Mouse (Mus musculus): ENCODE results near the gene Fam241b. TPM values are rescaled to one million over a fixed set of nuclear protein-coding genes. Genes with fewer than 3 reads are reported as not detected.
A peak's percentile ranks its signal among the peaks of the same experiment; 100 is the strongest.

Gene Fam241b
- polyA plus RNA-seq, 1 experiment from 2014 or later, result 51.5 TPM

- no peak for DNase-seq (ENCODE audit: low spot score)
- ATAC-seq, result no peak
- Histone ChIP-seq H3K27ac (ENCODE audit: low read depth, low read length) (no peak overlapping the region), H3K9me3 (replicated peaks; ENCODE audit: control insufficient read depth, low read length) (no peaks in the 10 kb centered on the region), H3K4me2 (ENCODE audit: low read length) (no peak overlapping the region), H3K4me1 (ENCODE audit: control insufficient read depth, insufficient read depth, low read length) (no peaks in the 10 kb centered on the region), H3K36me3 (ENCODE audit: control insufficient read depth, insufficient read depth, low read length) (no peaks in the 10 kb centered on the region), H3K27me3 (replicated peaks; ENCODE audit: control insufficient read depth, insufficient read depth, low read length) (no peaks in the 10 kb centered on the region), H3K4me3 (ENCODE audit: low read depth, low read length) (no peak overlapping the region), H3K9ac (ENCODE audit: low read length) (no peak overlapping the region)
- 88% methylated on average over 3 of the region's 3 CpGs for WGBS
Measured at GRCm38 (mm10) chr10:62179944-62180343, 36.2 kb upstream of the Fam241b start.

GRCm38 (mm10) chr10:62174533-62175313, 31.0 kb upstream of the Fam241b start:
- Histone ChIP-seq H3K9me3 (replicated peaks; ENCODE audit: control insufficient read depth, low read length) (no peaks in the 10 kb centered on the region), H3K27me3 (replicated peaks; ENCODE audit: control insufficient read depth, insufficient read depth, low read length) (no peaks in the 10 kb centered on the region), H3K4me1 (ENCODE audit: control insufficient read depth, insufficient read depth, low read length) (peaks cover 7% of the 10 kb centered on the region; the same call in 1 of the 2 replicates), H3K27ac (ENCODE audit: low read depth, low read length) (no peak overlapping the region), H3K9ac (ENCODE audit: low read length) (no peak overlapping the region), H3K4me2 (ENCODE audit: low read length) (no peak overlapping the region), H3K4me3 (ENCODE audit: low read depth, low read length) (no peak overlapping the region), H3K36me3 (ENCODE audit: control insufficient read depth, insufficient read depth, low read length) (no peaks in the 10 kb centered on the region)
- ATAC-seq, result 0 out of 2 replicates have a peak, but pooled peaks have one; percentile 54
- WGBS, result 23% methylated on average over 15 of the region's 15 CpGs
- peak; percentile 38 for DNase-seq (ENCODE audit: low spot score)

GRCm38 (mm10) chr10:62173941-62174448, 30.3 kb upstream of the Fam241b start:
- H3K27ac ChIP-seq (ENCODE audit: low read depth, low read length), result no peak overlapping the region
- ATAC-seq (no peak), DNase-seq (ENCODE audit: low spot score) (no peak)
- H3K36me3 ChIP-seq (ENCODE audit: control insufficient read depth, insufficient read depth, low read length), result no peaks in the 10 kb centered on the region
- no peak overlapping the region for H3K9ac ChIP-seq (ENCODE audit: low read length)
- H3K9me3 ChIP-seq (replicated peaks; ENCODE audit: control insufficient read depth, low read length), result no peaks in the 10 kb centered on the region
- no peak overlapping the region for H3K4me2 ChIP-seq (ENCODE audit: low read length)
- no peaks in the 10 kb centered on the region for H3K27me3 ChIP-seq (replicated peaks; ENCODE audit: control insufficient read depth, insufficient read depth, low read length)
- no peak overlapping the region for H3K4me3 ChIP-seq (ENCODE audit: low read depth, low read length)
- 18% methylated on average over 7 of the region's 9 CpGs for WGBS
- H3K4me1 ChIP-seq (ENCODE audit: control insufficient read depth, insufficient read depth, low read length), result peaks cover 7% of the 10 kb centered on the region; the same call in 1 of the 2 replicates

GRCm38 (mm10) chr10:62172841-62173553, 29.3 kb upstream of the Fam241b start:
- Histone ChIP-seq H3K9me3 (replicated peaks; ENCODE audit: control insufficient read depth, low read length) (no peaks in the 10 kb centered on the region), H3K27me3 (replicated peaks; ENCODE audit: control insufficient read depth, insufficient read depth, low read length) (no peaks in the 10 kb centered on the region), H3K4me1 (ENCODE audit: control insufficient read depth, insufficient read depth, low read length) (peaks cover 7% of the 10 kb centered on the region; the same call in 1 of the 2 replicates), H3K9ac (ENCODE audit: low read length) (no peak overlapping the region), H3K4me3 (ENCODE audit: low read depth, low read length) (no peak overlapping the region), H3K36me3 (ENCODE audit: control insufficient read depth, insufficient read depth, low read length) (no peaks in the 10 kb centered on the region), H3K27ac (ENCODE audit: low read depth, low read length) (no peak overlapping the region), H3K4me2 (ENCODE audit: low read length) (no peak overlapping the region)
- ATAC-seq (no peak), DNase-seq (ENCODE audit: low spot score) (no peak)
- WGBS, result 6% methylated on average over 9 of the region's 9 CpGs

GRCm38 (mm10) chr10:62162410-62162809, 18.7 kb upstream of the Fam241b start:
- ATAC-seq, result no peak

DNA sequence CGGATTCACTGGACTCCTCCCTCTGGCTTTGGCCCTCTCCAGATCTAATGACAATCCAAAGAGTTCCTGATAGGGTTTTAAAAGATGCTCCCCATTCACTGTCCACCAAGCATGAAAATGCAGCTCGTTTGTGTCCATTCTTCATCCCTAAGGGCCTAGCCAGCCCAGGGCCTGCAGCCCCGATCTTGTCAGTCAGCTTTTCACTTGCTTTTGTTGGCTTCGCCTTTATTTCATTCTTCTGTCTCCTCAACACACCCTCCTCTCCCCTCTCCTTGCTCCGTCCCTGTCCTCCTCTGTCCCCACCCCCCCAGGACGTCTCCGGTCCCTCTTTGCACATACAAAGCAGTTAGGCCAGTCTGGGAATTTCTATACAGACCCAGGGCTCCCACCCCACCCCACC, 6.2 kb upstream of the Fam241b start:
- Histone ChIP-seq H3K9ac (ENCODE audit: low read length) (no peak overlapping the region), H3K27ac (ENCODE audit: low read depth, low read length) (no peak overlapping the region), H3K9me3 (replicated peaks; ENCODE audit: control insufficient read depth, low read length) (no peaks in the 10 kb centered on the region), H3K4me2 (ENCODE audit: low read length) (no peak overlapping the region), H3K4me1 (ENCODE audit: control insufficient read depth, insufficient read depth, low read length) (no peaks in the 10 kb centered on the region), H3K27me3 (replicated peaks; ENCODE audit: control insufficient read depth, insufficient read depth, low read length) (no peaks in the 10 kb centered on the region), H3K36me3 (ENCODE audit: control insufficient read depth, insufficient read depth, low read length) (no peaks in the 10 kb centered on the region), H3K4me3 (ENCODE audit: low read depth, low read length) (no peak overlapping the region)
- ATAC-seq (no peak), DNase-seq (ENCODE audit: low spot score) (no peak)
- 9% methylated on average over 7 of the region's 7 CpGs for WGBS

More at GRCm38 (mm10) chr10:62162410-62162809, 18.7 kb upstream of the Fam241b start:
- H3K9me3 ChIP-seq (replicated peaks; ENCODE audit: control insufficient read depth, low read length), result no peaks in the 10 kb centered on the region; the same call in 1 of the 2 replicates
- H3K9ac ChIP-seq (ENCODE audit: low read length), result no peak overlapping the region
- no peaks in the 10 kb centered on the region for H3K36me3 ChIP-seq (ENCODE audit: control insufficient read depth, insufficient read depth, low read length)
- DNase-seq (ENCODE audit: low spot score), result no peak
- H3K27ac ChIP-seq (ENCODE audit: low read depth, low read length), result no peak overlapping the region
- WGBS, result 69% methylated on average over 10 of the region's 10 CpGs
- H3K27me3 ChIP-seq (replicated peaks; ENCODE audit: control insufficient read depth, insufficient read depth, low read length), result no peaks in the 10 kb centered on the region
- no peak overlapping the region for H3K4me3 ChIP-seq (ENCODE audit: low read depth, low read length)
- no peak overlapping the region for H3K4me2 ChIP-seq (ENCODE audit: low read length)
- no peaks in the 10 kb centered on the region for H3K4me1 ChIP-seq (ENCODE audit: control insufficient read depth, insufficient read depth, low read length)

DNA sequence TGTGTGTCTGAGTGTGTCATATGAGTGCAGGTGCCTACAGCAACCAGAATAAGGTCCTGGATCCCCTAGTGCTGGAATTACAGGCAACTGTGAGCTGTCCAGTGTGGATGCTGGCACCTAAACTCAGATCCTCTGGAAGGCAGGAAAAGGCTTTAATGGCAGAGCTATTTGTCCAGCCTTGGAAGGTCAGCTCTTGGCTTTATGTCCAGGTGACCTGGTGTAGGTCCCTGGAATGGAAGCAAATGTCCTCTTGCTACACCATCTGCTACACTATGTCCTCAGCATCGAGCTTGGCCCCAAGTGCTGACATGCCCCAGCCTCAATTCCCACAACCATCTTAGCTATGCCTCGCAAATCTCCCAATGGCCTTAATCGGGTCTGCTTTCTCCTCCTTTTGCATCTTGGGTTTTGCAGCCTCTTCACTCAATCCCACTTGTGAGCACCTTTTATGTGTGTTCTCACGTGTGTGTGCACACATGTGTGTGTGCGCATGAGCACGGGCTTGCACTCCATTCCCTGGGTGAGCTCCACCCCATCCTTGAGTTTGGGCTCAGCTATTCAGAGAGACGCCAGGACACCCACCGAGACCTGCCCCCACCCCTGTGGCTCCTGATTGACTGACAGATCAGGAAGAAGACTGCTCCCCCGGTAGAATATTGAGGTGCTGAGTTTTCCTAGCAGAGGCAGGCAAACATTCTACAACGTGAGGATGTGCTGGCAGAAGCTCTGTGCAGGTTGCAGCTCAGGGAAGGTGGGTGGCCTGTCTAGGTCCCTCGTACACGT, 3.9 kb upstream of the Fam241b start:
- Histone ChIP-seq H3K27me3 (replicated peaks; ENCODE audit: control insufficient read depth, insufficient read depth, low read length) (no peaks in the 10 kb centered on the region), H3K9ac (ENCODE audit: low read length) (no peak overlapping the region), H3K36me3 (ENCODE audit: control insufficient read depth, insufficient read depth, low read length) (no peaks in the 10 kb centered on the region), H3K4me1 (ENCODE audit: control insufficient read depth, insufficient read depth, low read length) (no peaks in the 10 kb centered on the region), H3K9me3 (replicated peaks; ENCODE audit: control insufficient read depth, low read length) (no peaks in the 10 kb centered on the region), H3K4me3 (ENCODE audit: low read depth, low read length) (no peak overlapping the region), H3K27ac (ENCODE audit: low read depth, low read length) (no peak overlapping the region), H3K4me2 (ENCODE audit: low read length) (no peak overlapping the region)
- DNase-seq (ENCODE audit: low spot score), result no peak
- WGBS, result 49% methylated on average over 12 of the region's 12 CpGs
- ATAC-seq, result no peak

- Histone ChIP-seq H3K4me1 (ENCODE audit: control insufficient read depth, insufficient read depth, low read length) (no peaks in the 10 kb centered on the region), H3K9ac (ENCODE audit: low read length) (no peak overlapping the region), H3K27me3 (replicated peaks; ENCODE audit: control insufficient read depth, insufficient read depth, low read length) (no peaks in the 10 kb centered on the region), H3K4me3 (ENCODE audit: low read depth, low read length) (no peak overlapping the region), H3K9me3 (replicated peaks; ENCODE audit: control insufficient read depth, low read length) (no peaks in the 10 kb centered on the region), H3K36me3 (ENCODE audit: control insufficient read depth, insufficient read depth, low read length) (no peaks in the 10 kb centered on the region), H3K4me2 (ENCODE audit: low read length) (no peak overlapping the region), H3K27ac (ENCODE audit: low read depth, low read length) (no peak overlapping the region)
- no peak for ATAC-seq
- DNase-seq (ENCODE audit: low spot score), result no peak
- 57% methylated on average over 5 of the region's 5 CpGs for WGBS
Measured at GRCm38 (mm10) chr10:62145957-62146356, 2.2 kb upstream of the Fam241b start.
